Mouse (Mus musculus) hematopoietic stem cell, adult 5-6 weeks (primary cell): Measurements from ENCODE around the gene Grb2. TPM values are rescaled to one million over a fixed set of nuclear protein-coding genes. Genes with fewer than 3 reads are reported as not detected.

Experiments used
- ATAC-seq, 2 experiments: fragments of 125-278 bp in 1 of 2; replicated peaks in 1 of 2; 2 replicates each; pipeline ENCODE4 v1.8.0; 2016 to 2017; ENCODE audit warnings: inconsistent platforms in 2 of 2, mild to moderate bottlenecking in 2 of 2, moderate number of reproducible peaks in 2 of 2, low read depth in 1 of 2, moderate TSS enrichment in 1 of 2; ENCODE audit not compliant: low FRiP score in 2 of 2, poor library complexity in 2 of 2, severe bottlenecking in 2 of 2, insufficient read depth in 1 of 2, low TSS enrichment in 1 of 2
- total RNA-seq: library from RNA; stranded (forward); fragments of 172-1452, 232-1000 nt; gene quantifications from 2 replicates; pipeline ENCODE4 v1.2.3, GENCODE M21; 2017

Gene Grb2
- total RNA-seq, 1 experiment from 2014 or later: 93.3 TPM

DNA sequence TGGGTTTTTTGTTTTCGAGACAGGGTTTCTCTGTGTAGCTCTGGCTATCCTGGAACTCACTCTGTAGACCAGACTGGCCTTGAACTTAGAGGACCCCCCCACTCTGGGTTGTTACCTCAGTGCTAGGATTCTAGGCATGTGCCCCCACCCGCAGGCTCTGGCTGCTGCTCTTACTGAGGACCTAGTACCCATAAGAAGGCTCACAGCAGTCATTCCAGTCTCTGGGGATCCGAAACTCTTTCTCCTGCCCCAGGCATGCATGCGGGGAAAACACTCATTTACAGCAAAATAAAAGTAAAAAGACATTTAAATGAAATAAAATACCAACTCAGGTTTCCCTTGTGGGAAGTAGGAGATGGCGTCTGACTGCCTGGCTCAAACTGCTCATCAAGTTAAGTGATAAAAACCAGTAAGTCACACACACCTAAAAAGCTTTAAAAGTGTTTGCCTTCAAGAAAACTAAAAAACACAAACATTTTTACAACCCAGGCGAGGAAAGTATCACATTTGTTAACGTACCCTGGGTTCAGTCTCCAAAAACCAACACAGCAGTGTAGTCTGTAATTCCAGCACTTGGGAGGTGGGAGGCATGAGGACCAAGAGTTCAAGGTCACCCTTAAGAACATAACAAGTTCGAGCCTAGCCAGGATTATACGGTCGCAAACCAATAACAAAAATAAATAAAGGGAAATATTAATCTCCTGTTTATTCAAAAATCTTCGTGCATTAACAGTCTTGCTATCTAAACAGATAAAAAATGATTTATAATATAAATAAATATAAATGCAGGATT lies 81.4 kb downstream of the Grb2 start:
- ATAC-seq: no peak

DNA sequence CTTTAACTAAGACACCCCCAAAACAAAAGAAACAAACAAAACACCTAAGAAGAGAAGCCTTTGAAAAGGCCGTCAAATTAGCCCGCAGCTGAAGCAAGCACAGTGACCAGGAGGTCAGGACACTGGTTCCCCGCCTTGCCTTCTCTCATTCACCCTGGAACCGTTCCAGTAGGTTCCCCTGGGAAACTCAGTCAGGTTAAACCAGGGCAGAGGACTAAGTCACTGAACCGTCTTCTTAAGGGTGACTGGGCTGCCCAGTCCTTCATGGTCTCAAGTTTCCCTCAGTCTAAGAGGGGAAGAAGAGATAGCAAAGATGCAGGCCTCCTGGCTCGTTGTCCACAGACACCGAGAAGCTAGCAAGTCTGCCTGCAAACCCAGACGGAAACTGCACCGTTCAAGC lies 82.5 kb downstream of the Grb2 start:
- ATAC-seq: no peak

DNA sequence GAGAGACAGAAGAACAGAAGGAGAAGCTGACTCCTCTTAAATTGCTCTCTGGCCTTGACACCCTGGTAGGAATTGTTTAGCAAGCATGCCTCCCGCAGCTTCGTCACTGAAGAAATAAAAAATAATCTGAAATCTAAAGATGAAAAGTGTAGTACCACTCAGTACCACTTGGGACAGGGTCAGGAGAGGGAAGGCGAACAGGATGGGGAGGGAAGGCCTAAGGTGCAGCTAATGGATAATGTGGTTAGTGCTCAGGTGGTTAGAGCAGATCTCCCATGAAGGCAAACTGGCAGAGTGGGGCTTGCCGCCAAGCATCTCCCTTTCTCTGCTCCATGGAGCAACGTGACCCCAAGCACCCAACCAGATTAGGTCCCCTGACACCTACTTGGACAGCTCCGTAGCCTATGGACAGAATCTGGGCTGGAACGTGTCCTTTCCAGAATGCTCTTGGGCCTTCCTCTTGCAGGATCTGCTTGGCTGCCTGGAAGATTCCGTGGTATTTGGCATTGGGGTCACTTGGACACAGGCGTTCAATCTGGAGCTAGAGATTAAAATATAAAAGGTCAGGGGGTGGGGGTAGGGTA lies 84.8 kb downstream of the Grb2 start:
- ATAC-seq: no peak

DNA sequence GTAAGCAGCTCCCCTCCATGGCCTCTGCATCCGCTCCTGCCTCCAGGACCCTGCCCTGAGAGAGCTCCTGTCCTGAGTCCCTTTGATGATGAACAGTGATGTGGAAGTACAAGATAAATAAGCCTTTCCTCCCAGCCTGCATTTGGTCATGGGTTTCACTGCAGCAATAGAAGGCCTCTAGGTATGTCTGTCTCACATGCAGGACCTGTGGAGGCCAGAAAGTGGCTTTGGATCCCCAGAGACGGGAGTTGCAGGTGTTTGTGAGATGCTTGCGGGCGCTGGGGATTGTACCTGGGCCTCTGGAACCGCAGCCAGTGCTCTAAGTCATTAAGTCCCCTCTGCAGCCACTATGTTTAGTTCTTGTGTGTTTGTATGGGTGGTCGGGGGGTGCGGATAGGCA lies 88.4 kb downstream of the Grb2 start:
- ATAC-seq: no peak

DNA sequence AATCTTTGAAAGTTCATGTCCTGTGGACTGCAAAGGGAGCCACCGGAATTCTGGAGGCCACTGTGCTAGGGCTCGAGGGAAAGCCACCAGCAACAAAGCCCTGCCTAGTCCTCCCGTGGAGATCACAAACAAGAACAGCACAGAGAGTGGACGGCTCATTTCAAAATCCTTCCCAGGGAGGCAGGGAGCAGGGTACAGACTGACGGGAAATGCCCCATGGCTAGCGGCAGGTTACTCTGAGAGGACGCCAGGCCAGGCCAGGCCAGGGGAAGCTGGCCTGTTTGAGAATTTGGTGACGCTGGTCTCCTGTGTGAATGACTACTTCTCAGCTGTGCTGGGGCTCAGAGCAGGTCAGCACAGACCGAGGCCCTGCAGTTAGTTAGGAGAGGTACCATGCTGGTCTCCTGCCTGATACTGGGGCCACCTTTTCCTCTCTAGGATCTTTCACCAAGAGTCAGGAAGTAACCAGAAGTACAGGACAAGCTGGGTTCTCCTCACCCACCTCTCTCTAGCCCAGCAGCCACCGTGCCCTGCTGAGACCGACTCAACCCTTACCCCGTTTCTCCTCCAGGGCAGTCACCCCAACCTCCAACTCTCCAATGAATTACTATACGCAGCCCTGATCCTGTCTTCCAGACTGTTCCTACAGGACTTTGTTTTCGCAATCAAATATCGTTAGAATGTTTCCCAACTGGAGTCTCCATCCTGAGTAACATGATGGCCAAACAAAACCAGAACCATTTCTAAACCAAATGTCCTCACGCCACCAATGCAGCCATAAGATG lies 89.5 kb downstream of the Grb2 start:
- ATAC-seq: no peak

DNA sequence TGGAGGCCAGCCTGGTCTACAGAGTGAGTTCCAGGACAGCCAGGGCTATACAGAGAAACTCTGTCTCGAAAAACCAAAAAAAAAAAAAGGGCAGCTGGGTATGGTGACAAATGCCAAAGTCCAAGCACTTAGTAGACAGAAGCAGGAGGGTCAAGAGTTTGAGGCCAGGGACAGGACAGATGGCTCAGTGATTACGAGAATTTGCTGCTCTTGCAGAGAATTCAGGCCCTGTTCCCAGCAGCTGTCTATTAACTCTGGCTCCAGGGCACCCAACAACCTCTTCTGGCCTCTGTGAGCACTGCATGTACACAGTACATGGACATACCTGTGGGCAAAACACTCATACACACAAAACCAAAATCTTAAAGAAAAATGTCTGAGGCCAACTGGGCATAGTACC lies 90.4 kb downstream of the Grb2 start:
- ATAC-seq: no peak

DNA sequence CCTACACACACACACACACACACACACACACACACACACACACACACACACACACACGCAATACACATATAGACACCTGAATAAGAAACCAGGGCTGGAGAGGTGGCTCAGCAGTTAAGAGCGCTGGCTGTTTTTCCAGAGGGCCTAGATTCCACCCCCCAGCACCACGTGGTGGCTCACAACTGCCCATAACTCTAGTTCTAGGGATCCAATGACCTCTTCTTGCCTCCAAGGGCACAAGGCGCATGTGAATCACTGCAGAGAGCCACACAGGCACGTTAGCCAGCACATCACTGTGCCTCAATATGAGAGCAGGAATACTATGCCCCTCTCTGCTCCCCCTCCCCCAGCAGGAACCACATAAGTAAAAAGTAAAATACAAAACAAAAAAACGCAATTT lies 91.5 kb downstream of the Grb2 start:
- ATAC-seq: no peak

DNA sequence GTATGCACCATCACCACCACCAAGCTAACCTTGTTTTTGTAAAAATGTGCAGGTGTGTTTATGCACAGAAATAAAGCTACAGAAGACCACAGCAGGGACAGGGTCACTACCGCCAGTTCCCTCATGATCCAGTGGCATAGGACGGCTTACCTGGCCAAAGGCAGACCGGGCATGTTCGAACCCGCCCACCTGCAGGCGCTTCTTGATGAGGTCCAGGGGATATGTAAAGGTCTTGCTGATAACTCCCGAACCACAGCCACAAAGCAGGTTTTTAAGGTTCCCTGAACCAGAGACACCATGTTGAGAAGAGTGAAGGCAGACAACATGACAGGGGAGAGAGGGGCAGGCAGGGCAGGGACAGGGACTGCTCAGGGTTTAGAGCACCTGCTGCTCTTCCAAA lies 92.0 kb downstream of the Grb2 start:
- ATAC-seq: no peak

DNA sequence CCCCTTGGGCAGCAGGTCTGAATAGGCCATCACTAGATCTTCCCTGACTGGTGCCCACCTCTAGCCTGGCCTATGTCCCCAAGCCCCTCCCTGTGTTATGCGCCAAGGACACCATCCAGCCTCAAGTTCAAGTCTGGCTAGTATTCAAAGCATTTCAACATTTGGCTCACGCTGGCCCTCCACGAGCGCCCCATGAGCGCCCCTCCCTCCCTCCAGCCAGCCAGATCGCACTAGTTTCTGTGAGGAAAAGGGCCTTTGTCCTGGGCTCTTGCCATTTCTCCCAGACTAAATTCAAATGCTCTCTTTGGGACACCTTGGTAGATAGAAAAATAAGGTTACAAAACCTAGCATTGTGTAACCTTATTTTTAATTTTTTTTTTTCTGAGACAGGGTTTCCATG lies 92.5 kb downstream of the Grb2 start:
- ATAC-seq: no peak

DNA sequence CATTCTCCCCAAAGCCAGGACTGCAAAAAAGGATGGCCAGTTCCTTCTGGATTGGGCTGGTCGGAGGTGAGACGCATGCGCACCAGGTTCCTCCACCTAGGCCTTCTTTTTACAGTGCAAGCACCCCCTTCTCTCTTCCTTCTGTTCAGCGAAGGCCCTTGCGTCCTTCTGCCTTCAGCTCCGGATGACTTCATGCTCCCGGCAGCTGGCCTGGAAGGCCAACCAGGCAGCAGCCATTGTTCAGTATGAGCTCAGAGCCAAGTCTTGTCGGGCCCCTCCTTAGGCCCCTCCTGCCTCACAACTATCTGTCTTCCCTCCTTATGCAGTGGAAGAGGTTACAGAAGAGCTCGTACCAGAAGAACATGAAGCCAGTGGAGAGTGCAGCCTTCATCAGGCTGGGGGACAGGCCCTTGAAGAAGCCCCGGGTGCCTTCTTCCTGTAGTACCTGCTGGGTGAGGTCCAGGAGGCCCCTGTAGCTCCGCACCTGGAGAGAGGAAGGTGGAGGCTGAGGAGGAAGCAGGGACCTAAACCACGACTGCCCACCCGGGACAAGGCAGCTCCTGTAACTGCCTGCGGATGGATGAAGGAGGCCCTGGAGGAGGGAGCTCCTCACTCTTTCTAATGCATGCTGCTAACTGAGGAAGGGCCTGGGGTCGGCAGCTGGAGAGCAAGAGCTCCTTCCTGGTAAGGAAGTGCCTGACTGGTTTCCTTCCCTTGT lies 93.1 kb downstream of the Grb2 start:
- no peak for ATAC-seq

DNA sequence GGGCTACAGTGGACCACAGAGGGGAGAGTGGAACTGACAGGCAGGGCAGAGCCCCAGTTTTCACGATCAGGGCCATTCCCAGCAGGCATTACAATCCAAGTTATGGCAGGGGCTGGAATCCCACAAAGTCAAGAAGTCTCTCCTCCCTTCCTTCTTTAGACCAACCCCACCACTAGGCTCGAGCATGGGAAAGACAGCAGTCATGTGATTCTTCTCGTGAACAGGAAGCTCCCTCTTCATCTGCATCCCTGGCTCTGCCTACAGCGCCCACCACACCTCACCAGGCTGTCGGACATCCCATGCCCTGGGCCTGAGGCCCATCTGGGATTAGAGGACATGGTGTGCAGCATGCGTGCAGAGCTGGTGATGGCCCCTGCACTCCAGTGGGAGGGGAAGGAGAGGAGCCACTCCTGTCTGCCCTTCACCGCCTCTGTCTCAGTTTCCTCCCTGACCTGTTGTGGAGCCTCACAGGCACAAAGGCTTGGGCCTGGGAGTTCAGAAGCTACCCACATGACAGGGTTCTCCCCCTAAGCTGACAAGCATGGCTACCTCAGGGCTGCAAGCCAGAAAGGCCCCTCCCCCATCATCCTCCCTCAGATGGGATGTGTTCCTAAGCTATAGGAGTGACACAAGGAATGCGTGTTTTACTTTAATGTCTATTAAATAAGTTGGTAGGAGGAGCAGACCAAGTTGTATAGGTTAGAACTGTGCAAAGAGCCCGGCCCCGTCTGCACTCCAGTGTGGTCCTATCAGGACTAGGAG lies 93.9 kb downstream of the Grb2 start:
- ATAC-seq: no peak

DNA sequence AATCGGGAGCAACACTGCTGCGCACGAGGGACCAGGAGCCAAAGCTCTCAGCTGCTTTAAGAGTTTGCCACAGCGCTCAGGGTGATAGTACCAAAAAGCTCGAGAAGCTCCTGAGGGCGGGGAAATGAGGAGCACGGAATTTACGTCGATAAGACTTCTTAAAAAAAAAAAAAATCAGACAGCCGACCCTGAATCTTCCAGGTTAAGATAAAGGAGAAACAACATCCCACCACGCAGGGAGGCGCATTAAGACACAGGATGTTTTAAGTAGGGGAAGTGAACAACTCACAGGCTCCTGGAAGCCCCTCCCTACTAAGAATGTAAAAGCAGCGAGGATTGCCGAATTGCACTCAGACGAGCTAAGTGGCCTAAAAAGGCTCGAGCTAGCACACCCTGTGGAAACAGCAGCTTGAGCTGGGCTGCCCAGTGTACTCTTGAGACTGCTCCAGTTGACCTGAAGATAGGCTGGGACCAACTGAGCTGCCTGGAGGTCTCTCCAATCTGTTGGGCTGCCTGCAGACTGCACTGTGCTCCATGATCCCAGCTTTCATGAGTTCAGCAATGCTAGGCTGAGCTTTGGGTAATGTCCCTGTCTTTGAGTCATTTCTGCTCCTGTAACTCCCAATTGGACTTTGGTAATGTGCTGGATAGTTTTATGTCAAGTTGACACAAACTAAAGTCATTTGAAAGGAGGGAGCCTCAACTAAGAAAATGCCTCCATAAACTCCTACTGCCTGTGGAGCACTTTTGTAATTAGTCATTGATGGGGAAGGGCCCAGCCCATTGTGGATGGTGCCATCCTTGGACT lies 95.1 kb downstream of the Grb2 start:
- peak; percentile 13 to 25; a peak in 2 of 4 replicates for ATAC-seq

DNA sequence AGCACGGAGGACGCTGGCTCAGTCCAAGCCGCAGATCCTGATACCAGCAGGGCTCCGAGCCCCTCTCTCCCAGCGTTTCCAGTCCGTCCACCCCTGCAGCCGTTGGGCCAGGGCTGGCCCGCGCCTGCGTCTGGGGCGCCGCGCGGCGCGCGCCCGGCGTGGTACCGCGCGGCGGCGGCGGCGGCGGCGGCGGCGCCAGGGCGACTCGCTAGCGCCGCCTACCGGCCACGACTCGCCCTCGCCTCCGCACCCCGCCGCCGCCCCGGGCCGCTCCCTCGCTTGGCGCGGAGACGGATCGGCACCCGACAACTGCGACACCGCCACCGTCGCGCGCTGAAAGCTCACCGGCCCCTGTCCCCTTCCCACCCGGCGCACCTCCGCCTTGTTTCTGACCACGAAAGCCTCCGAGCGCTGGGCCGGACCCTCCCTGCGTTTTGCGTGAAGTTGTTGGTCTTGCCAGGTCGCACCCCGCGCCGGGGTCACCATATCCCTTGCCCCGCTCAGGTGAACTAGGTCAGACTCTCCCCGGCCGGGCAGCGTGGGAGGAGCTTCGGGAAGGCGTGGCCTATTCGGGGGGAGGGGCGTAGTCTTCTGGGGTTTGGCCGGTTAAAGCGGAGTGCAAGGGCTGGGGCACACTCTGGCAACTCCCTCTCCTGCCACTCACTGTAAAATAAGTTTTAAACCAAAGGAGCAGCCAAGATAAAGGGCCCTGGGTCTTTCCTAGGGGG lies 95.8 kb downstream of the Grb2 start, which contains the start of gene Mif4gd:
Mif4gd (minus strand) TSS at position 560 of the 728 bp plus-strand sequence.
- ATAC-seq: peak; percentile 87 to 89

DNA sequence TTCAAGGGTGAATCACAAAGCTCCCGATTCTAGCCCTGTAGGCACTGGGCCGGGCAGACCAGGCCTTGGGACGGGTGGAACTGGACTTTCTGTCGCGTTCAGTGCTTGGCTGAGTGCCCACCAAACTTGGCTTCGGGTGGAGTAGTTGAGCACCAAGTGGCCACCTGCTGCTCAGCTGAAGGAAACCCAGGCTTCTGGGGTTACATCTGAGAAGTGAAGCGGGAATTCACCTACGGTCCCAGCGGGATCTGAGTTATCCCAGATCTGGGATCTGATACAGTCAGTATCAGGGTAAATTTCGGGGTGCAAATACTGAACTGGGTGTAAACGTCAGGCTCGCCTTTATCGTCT lies 96.4 kb downstream of the Grb2 start:
- ATAC-seq: no peak

DNA sequence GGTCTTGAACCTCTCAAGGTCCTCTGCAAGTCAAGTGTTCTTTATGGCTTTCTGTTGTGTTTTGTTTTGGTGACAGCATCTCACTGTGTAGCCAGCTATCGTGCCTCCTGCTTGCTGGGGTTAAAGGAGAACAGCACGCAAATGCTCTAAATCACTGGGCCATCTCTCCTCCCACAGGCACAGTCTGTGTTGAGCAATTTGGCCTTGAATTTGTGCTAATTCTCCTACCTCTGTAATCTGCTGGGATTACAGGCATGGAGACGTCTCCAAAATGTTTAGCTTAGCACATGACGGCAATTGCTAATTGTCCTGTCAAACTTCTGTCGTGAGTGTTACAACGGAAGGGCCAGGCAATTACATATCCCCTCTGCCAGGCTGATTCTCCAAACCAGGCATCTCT lies 97.2 kb downstream of the Grb2 start:
- ATAC-seq: no peak

DNA sequence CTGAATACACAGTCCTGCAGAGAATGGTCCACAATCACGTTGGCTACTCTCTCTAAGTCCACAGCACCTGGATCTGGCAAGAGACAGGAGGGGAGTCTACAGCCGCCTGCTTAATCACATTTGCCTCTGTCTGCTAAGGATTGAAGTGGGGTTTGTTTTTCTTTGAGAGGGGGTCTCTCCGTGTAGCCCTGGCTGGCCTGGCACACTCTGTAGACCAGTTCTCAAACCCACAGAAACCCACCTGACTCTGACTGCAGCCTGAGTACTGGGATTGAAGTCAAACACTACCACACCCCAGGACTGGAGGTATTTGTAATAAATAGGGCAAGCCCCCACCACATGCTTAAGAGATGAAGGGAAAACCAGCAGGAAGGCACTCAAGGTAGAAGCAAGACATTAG lies 98.8 kb downstream of the Grb2 start:
- ATAC-seq: no peak
